Mouse (Mus musculus): ENCODE results near the gene Scgb2b24. TPM values are rescaled to one million over a fixed set of nuclear protein-coding genes. Genes with fewer than 3 reads are reported as not detected.

The Scgb2b24 gene
- not detected in 2 replicates for polyA plus RNA-seq (2012; rRNA removed)

- DNase-seq (ENCODE audit: low spot score), result no peak
Observed at GRCm38 (mm10) chr7:33739212-33739611, at the start of gene Scgb2b24. Scgb2b24 (minus strand) TSS chr7:33739312.

GRCm38 (mm10) chr7:33743499-33743898 lies 4.4 kb upstream of the Scgb2b24 start, which contains the start of gene Scgb1b24:
Scgb1b24 (plus strand) TSS chr7:33743799.
- no peak for DNase-seq (ENCODE audit: low spot score)

GRCm38 (mm10) chr7:33689864-33690263 lies 49.2 kb downstream of the Scgb2b24 start:
- no peak for DNase-seq (ENCODE audit: low spot score)

Other genes starting within 250 kb of the Scgb2b24 start
- not detected in 2 replicates for gene Scgb2b21, start 218.9 kb downstream of the Scgb2b24 start, polyA plus RNA-seq (2012; rRNA removed)
- not detected in 2 replicates for gene Scgb1b24, start 4.5 kb upstream of the Scgb2b24 start, polyA plus RNA-seq (2012; rRNA removed)
- not detected in 2 replicates for gene Scgb2b26, start 205.7 kb upstream of the Scgb2b24 start, polyA plus RNA-seq (2012; rRNA removed)

Data from urinary bladder, adult 2 months (tissue).